Mouse (Mus musculus): ENCODE measurements at regions not wholly inside any gene's neighbourhood (a gene's known extent, or its start where the extent isn't known, plus 50 kb on each side); places are given as distances from the start of the nearest gene placed in this dataset.

DNA sequence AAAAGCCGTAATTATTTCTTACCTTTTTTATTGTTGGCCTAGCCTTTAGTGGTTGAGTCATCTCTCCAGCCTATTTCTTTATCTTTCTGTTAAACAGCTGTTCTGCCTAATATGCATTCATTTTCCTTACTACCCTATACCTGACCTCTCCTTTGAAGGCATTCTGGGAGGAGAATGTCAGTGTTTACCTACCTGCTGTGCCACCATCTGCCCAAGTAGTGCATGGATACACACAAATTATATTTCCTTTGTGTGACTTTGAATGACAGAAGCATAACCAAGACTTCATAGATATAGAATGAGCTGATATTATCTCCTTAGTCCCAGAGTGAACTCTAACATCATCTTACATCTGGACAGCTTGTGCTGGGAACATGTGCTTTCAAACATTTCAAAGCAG is 293.5 kb upstream of the Tom1l1 start:
- no peak for DNase-seq (ENCODE audit: low spot score in 2 of 2)

DNA sequence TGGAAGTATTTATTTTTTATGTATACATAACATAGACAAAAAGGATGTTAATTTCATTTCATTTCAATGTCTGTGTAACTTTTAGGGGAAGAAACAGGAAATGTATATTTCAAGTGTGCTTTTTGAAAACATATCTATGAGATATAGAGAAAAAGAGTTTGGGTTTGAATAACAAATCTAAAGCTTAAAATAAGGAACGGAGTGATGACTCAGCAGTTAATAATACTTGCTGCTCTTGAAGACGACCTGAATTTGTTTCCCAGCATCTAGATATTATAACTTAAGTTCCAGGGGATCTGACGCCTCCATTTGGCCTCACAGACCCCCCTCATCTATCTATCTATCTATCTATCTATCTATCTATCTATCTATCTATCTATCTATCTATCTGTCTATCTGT is 290.1 kb upstream of the Tom1l1 start:
- DNase-seq (ENCODE audit: low spot score in 2 of 2): no peak

DNA sequence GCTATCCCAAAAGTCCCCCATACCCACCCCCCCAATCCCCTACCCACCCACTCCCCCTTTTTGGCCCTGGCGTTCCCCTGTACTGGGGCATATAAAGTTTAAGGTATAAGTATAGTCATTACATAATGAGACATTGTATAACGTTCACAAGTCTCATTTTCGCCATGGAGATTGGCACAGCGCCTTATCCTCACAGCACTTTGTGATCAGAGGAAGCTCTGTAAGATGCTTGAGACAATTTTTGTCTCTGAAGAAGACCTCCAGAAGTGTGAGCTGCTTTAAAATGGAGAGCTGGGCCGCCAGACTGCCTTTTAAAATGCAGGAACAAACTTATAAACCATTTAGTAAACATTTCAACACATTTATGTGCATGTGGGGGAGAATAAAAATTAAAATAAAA is 252.9 kb upstream of the Tom1l1 start:
- no peak for DNase-seq (ENCODE audit: low spot score in 2 of 2)

DNA sequence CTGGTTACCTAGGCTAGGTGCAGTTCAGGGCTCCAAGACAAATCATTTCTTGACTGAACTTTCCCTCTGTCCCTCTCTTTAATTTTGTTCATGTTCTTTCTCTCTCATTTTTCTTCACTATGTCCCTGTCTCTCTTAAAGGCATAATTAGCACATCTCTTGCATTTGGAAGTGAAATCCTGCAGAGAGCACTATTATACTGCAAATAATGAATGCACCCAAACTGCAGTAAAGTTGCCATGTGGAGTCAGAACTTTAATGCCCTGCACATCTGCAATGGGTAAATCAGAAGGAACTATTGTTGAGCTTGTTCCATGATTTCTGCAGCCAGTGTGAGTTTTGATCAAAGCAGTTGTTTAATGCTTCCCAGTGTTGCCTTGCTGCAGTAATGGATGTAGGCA is 237.6 kb upstream of the Tom1l1 start:
- DNase-seq (ENCODE audit: low spot score in 2 of 2): no peak

DNA sequence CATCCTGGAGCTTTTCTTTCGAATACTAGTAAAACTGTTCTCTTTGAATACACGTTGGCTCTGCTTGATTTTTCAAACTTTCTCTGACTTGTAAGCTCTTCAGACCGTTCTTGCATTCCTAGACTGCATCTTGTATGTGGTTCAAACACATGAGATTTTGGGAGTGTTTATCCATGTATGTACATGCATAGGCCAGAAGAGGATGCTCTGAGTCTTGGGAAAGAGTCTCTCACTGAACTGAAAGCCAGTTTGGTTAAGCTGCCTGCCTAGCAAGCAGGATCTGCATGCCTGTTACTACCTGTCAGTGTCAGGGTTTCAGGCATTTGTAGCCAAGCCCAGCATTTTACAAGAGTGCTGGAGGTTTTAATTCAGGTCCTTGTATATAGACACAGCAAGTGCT is 229.6 kb upstream of the Tom1l1 start:
- DNase-seq (ENCODE audit: low spot score in 2 of 2): no peak

DNA sequence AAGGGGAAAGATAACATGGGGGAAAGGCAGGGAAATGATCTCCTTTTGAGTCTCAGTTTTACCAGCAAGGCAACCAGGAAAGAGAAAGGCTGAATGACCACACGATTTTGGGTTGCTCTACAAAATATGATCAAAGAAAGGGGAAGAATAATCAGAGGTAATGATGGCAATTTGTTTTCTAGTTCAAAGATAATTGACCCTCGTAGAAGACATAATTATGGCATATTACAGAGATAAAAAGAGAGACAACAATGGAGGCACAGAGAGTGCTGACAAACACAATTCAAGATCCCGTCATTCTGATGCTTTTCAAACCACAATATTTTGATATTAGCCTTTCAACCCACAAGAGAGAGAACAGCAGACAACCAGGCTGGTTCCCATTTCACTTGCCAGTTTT is 206.1 kb upstream of the Tom1l1 start:
- no peak for DNase-seq (ENCODE audit: low spot score in 2 of 2)

DNA sequence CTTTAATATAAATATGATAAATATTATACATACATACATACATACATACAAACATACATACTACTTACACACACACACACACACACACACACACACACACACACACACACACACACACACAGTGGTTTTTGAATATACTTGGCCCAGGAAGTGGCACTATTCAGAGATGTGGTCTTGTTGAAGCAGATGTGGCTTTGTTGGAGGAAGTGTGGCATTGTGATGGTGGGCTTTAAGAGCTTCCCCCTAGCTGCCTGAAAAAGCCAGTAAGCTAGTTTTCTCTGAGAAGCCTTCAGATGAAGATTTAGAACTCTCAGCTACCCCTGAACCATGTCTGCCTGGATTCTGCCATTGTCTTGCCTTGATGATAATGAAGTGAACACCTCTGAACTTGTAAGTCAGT is 185.0 kb upstream of the Tom1l1 start:
- DNase-seq (ENCODE audit: low spot score in 2 of 2): no peak

DNA sequence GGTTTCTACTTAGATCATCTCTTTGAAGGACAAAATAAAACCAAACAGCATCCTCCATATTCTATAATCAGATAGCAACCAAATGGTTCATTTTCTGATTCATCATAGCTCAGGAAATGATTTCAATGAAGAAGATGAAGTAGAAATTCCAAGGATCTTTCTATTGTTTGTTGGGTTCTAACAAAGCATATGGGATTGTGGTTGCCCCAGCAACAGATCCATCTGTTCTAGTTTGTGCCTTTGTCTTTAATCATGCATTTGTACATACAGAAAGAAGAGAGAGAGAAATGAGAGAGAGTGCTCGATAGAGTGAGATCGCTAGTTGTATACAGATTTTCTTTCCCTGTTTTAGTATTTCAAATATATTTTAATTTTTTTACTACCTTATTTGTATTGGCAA is 183.5 kb upstream of the Tom1l1 start:
- DNase-seq (ENCODE audit: low spot score in 2 of 2): no peak

DNA sequence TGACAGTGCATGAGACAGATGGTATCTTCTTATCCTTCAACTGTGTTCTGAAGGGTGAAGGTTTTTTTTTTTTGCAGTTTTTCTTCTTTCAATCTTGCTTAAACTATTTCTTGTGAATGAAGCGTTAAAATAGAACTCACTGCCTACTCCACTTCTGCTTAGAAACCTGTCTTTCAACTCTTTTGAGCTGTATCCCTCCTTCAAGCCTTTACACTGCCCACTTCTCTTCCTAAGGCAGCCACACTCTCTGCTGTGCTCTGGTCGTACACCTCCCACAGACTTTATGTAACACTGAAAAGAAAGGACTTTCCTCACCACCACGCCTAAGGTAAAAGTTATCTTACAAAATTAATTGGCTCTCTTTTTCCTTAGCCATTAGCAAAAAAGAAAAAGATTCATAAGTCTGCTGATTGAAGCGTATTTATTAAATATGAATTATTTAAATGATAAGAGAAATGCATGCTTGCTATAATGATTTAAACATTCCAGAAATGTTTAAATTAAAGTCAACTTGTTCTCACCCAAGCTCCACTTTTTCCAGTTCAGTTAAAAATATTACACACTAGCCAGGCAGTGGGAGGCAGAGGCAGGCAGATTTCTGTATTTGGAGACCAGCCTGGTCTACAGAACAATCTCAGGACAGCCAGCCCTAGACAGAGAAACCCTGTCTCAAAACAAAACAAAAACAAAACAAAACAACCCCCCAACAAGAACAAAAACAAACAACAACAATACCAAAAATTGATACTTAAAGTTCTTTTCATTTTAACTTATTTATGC is 176.0 kb upstream of the Tom1l1 start:
- DNase-seq (ENCODE audit: low spot score in 2 of 2): no peak

DNA sequence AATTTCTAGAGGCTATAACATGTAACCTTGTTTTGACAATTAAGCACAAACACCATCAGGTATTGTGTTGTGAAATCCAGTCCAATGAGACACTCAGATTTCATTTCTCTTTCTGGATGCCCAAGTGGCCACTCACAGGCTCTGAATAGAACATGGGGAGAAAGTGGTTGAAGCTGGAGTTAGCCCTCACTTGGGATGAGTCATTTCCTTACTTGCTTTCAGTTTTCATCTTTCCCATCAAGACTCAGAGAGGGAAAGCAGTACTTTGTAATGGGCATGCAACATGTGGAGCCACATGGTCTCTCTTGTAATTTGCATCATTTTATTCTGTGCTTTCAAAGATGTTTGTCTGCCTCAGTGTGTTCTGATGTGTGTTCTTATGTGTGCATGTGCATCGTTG is 167.6 kb upstream of the Tom1l1 start:
- no peak for DNase-seq (ENCODE audit: low spot score in 2 of 2)

DNA sequence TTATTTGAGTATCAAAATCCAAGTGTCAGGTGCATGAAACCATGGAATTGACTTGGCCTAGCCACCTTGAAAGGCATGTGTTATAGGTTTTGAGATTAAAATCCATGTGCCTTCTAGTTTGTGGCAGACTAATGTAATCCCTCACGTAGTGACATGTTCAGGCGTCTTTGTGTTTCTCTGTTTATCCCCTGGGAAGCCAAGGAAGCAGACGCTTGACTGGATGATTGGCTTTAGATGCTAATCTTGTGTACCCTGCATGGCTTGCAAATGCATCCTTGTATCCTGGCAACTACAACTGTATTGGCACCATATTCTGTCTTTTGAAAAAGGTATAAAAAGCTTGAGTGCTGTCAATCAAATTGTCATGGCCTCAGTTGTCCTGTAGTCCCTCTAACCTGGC is 167.2 kb upstream of the Tom1l1 start:
- DNase-seq (ENCODE audit: low spot score in 2 of 2): no peak

DNA sequence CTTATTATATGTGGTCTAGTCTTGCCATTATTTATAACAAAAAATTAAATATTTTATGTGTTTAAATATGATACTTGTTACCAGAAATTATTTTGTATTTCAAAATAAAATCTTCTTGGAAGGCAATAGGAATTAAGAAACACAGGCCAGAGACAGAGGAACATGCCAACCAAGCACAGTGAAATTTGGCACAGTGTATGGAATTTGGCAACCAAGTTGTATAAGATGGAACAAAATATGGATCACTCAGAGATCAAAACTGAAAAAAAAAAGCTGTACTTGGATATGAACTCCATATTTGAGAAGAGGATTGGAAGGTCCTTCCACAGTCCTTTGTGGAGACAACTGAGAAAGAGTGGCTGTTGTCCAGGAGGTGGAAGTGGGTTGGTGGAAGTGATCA is 163.1 kb upstream of the Tom1l1 start:
- DNase-seq (ENCODE audit: low spot score in 2 of 2): no peak

DNA sequence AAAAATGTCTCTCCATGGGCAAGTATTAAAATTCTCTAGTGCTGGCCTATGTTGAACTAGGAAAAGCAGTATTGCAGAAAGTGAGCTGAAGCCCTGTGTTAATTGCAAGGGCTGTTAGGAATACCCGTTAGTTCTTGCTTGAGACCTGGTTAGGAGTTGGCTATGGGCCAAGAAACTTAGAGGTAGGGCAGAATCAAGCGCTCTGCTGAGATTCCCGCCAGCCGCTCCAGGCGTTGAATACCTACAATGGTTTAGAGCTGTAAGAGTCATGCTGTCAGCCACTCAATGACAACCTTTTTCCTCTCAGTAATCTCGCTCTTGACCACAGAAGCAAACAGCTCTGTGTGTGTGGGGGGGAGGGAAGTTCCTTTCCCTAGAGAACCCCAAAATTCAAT is 156.8 kb upstream of the Tom1l1 start:
- no peak for DNase-seq (ENCODE audit: low spot score in 2 of 2)

DNA sequence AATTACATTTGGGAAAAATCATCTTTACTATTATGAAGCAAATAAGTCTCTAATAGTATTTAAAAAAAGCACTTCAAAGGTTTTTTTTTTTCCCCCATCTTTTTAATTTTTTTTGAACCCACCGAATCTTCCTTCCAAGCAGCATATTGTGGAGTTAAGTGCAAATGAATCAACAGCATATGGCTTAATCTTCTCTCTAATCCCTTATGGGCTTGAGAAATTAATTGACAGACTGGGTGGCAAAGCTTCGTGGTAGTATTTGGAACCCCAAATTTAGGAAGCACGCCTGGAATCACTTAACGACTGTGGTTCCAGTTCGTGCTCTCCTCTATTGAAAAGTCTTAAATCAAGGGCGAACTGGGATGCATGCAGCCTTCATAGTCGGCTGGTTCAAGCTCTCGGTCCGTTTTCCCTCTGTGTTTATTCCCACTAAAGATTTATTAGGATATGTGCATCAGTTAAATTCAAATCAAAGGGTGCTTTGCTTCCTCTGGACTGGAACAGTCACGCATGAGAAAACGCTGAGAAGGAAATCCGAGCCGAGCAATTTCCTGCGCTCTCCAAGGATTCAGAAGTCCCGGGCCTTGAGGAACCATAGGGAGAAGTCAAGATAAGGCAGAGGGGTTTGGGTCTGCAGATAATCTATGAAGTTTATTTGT is 156.2 kb upstream of the Tom1l1 start:
- DNase-seq (ENCODE audit: low spot score in 2 of 2): no peak

DNA sequence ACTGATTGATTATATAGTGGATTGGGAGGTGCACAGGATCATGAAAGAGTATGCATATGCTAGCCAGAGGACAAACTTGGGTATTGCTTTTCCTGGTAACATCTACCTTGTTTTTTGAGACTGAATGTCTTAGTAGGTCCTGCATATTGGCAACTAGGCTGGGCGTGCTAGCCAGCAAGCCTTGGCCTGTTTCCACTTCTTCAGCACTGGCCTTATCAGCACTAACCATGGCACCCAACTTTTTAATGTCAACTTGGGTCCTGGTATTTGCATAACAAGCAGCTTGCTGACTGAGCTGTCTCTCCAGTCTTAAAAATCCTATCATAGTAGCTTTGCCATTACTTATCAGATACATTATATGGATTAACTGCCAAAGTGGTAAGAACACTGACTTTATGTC is 150.0 kb upstream of the Tom1l1 start:
- no peak for DNase-seq (ENCODE audit: low spot score in 2 of 2)

DNA sequence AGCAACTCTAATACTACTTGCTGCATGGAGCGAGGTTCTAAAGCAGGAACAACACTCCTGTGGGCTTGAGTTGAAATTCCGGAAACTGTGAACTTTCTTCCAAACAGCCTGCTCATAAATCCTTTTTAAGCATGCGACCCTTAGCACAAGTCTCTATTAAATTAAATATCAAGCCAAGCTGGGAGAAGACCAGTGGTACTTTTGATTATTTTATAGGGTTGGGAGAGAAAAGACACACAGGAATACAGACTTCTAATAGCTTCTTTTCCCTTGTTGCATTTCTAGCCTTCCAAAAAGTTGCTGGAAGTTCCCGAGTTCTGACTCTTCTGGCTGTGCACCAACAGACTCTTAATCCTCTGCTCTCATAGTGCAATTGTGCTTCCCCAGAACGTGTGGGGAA is 136.6 kb upstream of the Tom1l1 start:
- no peak for DNase-seq (ENCODE audit: low spot score in 2 of 2)

DNA sequence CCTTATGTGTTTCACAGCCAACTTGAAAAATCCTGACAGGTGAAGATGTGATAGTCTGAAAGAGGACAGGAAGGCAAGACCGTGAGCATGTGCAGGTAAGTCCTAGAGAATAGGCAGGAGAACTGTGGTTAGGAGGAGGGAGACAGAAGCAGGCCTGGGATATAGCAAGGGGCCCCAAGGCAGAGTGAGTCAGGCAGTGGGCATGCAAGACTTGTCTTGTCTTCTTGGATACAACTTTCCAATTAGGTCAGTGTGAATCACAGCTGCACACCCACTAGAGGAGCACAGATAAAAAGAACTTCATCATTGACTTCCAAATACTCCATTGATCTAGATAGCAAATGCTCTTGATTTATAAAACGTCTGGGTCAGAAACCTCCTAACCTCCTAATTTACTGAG is 128.6 kb upstream of the Tom1l1 start:
- no peak for DNase-seq (ENCODE audit: low spot score in 2 of 2)

DNA sequence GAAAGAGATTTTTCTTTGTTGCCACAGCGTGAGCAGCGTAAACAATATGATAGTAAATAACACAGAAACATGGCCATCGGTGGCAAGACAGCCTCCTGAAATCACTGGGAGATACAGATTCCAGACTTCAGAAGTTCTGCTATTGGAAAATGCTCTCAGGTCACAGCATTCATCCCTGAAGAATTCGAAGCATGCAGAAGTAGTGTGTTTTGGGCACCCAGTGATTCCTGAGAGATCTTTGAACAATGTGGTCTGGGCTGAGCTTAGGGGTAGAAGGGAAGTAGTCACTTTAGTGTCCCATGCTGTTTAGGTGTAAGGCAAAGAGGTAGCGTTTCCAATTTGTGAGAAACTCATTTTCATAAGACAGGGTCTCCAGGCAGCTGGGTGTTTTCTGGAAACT is 126.3 kb upstream of the Tom1l1 start:
- DNase-seq (ENCODE audit: low spot score in 2 of 2): no peak

DNA sequence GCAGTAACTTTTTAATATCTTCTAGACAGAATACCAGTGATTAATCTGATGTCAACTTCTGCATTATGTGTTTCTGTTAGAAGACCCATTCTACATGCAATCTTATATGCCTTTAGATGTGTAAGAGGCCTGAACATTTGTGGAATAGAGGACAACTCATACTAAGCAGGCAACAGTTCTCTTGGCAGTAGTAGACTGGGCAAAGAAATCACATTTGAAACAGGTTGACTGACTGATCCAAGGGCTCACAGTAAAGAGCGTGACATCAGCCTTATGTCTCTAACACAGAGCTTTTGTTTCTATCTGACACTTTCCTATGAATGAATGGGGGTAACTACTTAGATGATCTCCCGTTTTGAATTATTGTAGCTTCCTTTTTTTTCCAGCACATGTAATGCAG is 124.8 kb upstream of the Tom1l1 start:
- no peak for DNase-seq (ENCODE audit: low spot score in 2 of 2)

DNA sequence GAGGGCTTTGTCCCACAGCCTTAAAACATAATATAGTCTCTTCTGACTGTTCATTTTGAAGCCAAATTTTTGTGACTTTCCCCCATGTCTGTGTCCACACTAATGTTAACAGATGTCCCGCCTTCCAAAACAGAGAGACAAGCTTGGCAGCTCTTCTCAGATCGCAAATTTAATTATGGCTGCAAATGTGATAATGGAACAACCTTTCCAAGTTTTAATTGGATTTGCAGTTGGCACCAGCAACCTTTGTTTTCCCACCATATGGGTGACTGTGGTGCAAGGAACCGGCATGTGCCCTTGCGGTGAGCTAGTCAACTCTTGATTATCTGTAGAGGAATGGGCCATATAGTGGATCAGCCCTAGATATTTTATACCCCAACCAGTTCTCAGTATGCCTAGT is 124.4 kb upstream of the Tom1l1 start:
- no peak for DNase-seq (ENCODE audit: low spot score in 2 of 2)

DNA sequence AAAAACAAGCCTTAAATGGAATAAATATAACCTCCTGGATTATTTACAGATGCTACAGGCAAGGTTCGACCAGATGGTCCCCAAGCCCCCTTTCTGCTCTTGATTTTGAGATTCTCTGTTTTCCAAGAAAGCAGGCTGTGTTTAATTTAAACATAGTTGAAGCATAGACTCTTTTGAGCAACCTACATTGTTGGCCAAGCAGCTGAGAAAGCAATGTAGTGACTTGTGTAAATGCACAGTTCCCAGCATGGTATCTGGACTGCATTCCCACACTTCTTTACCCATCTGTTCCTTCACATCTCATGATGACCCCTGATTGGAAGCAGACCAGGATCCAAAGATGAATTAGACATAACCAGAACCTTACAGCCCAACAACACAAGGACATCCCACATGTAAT is 120.3 kb upstream of the Tom1l1 start:
- DNase-seq (ENCODE audit: low spot score in 2 of 2): no peak

DNA sequence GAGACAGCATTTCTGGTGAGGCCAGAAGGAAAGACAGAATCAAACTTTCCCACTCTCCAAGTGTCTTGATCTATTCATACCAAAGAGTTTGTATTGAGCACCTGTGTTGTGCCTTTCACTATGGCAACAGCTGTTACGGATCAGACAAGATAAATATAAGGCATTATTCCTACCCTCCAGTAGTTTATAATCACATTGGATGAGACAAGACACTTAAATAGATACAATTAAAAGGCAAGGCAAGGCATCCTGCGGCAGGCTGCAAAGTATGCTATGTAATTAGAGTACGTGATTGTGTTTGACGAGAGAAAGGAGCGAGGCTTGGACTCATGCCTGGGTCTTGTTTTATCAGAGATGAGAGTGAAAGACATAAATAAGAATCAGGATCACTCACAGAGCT is 119.2 kb upstream of the Tom1l1 start:
- no peak for DNase-seq (ENCODE audit: low spot score in 2 of 2)

DNA sequence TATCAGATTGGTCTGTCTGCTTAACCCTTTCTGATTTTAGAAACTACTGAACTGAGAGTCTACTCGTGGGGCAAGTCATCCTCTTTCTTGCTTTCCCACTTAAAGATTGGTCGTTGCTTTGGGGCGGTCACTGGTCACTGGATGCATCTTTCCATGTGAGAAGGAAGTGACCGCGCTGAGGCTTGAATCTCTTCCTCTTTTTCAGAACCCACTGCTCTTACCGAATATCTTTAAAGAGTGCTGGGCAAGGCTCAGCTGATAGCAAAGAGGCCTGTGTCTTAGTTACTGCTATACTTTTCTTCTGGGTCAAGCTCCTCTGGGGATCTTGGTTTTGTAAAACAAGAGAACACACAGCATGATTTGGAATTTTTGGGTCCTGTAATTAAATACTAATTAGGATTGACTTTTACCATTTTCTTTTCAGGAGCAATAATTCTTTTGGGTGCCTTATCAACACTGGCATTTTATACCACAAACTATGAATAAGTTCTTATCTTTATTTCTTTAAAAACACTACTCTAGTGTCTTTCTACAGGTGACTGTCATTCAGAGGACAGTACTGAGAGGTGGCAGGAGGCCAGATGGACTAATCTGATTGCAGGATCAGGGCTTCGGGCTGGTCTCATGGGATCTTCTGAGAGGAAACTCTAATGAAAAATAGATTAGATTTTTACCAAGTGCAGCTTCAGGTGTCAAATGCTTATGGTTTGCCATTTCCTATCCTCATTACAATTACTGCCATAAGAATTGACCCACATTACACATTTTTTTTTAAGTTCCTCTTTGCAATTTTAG is 114.6 kb upstream of the Tom1l1 start:
- DNase-seq (ENCODE audit: low spot score in 2 of 2): no peak

Data from frontal cortex, postnatal 25 days (tissue).